Mouse (Mus musculus) right cerebral cortex, postnatal 25 days (tissue): Measurements from ENCODE around the gene Lrig1.

ENCODE experiments used
- DNase-seq: peaks from one replicate; pipeline ENCODE4 v3.0.0; 2022

The Lrig1 gene

DNA sequence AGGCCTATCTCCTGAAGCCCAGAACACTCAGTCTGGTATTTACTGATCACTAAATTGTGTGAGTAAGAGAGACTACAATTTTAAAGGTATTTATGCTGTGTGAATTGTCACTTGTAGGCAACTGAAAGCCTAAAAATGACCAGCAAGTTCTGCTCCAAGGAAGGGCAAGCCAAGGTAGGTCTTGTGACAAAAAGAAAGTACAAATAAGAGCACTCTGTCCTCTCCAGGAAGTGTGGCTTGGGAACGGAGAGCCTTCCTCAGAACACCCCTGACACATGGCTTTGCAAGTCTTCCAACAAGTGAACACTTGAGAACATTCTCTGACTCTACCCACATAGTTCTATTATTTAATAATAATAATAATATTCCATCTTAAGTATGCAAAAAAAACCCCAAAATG lies 2.5 kb downstream of the Lrig1 start:
- DNase-seq: no peak

DNA sequence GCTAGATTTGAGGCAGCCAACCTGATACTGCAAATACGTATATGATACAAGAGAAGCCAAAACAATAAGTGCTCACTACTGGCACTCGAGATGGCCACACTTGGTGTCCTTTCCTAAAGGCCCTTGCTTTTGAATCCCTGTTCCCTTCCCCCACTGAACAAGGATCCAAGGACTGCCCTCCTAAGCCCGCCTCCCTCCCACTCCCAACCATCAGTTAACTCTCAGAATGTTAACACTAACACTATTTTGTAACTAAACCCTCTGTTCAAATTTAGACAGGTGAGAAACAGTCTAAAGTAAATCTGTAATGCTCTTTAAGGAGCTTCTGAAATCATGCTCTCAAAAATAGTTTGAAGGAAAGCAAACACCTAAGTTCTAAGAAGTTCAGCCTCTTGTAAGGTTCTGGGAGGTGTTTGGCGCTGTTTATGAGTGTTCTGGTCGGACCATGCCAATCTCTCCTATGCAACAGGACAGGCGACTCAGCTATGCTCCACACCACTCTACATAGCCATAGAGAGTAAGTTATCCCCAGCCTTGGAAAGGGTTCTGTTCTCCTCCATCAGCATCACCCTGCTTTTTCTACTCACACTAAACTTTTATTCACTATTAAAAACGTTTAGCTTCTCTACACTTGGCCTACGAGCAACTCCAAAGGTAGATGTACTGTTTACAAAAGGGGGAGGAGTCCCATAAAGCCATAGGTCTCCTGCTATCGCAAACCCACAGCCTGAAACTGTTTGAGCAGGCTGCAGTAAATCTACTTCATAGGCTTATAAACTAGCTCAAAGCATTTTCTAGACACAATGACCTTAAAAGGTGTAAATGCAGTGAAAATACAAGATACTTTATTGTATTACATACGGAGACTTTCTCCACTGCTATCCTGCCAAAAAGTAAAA lies 3.5 kb downstream of the Lrig1 start:
- no peak for DNase-seq

GRCm38 (mm10) chr6:94695121-94695930 lies 4.6 kb downstream of the Lrig1 start:
- no peak for DNase-seq

- no peak for DNase-seq
These were observed 5.5 kb downstream of the Lrig1 start for GRCm38 (mm10) chr6:94694481-94694880.

- DNase-seq: no peak
These were observed 6.9 kb downstream of the Lrig1 start for GRCm38 (mm10) chr6:94693091-94693490.

- DNase-seq: no peak
These were observed 8.0 kb downstream of the Lrig1 start for GRCm38 (mm10) chr6:94692003-94692402.

GRCm38 (mm10) chr6:94690247-94690646 lies 9.7 kb downstream of the Lrig1 start:
- no peak for DNase-seq

- DNase-seq: no peak
These were observed 11.2 kb downstream of the Lrig1 start for GRCm38 (mm10) chr6:94688722-94689121.

DNA sequence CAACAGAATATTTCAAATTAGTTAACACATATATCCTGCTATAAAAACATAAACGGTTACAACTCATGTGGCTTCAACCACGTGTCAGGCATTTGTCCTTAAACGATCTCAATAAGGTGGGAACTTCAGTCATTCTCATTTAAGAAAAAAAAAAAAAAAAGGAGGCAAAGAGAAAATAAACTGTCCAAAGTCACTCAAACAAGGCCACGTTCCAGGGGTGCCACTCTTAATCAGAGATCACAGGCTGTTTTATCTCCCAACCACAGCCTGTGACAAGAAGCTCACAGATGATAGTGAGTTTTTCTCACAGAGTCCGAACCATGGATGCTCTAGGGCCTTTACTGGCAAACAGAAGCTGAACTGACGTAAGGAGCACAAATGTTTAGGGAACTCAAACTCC lies 13.9 kb downstream of the Lrig1 start:
- DNase-seq: no peak

- no peak for DNase-seq
These were observed 14.3 kb downstream of the Lrig1 start for GRCm38 (mm10) chr6:94685611-94686010.

DNA sequence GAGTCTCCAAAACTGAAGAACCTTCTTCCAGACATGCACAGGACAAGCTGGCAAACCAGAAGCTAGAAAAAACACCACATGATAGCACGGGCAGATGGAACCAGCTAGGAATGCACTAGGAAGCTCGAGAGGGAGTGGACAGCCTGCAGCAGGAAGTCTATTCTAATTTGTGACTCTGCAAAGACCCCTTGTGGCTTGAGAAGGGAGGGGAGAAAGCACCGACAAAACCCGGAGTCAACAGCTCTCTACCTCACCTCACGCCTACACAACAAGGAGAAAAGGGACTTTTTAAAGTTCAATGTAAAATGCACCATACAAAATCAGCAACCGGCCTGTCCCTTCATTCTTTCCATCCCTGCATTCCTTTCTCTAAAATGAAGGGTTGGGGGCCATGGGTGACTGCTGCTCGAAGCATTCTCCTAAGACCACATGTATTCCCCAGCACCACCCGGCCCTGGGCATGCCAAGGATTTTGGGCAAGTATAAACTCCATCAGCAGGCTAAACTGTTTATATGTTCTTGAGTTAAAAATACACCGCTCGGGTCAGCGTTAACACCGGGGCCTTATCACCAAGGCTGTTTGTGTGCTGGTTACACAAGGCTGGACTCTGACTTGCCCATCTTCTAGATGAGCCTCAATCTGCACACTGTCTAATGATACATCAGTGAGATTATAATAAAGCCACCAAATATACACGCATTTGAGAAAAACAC lies 15.0 kb downstream of the Lrig1 start:
- no peak for DNase-seq

- no peak for DNase-seq
These were observed 16.3 kb downstream of the Lrig1 start for GRCm38 (mm10) chr6:94683701-94684100.

- no peak for DNase-seq
These were observed 17.7 kb downstream of the Lrig1 start for GRCm38 (mm10) chr6:94682270-94682618.

DNA sequence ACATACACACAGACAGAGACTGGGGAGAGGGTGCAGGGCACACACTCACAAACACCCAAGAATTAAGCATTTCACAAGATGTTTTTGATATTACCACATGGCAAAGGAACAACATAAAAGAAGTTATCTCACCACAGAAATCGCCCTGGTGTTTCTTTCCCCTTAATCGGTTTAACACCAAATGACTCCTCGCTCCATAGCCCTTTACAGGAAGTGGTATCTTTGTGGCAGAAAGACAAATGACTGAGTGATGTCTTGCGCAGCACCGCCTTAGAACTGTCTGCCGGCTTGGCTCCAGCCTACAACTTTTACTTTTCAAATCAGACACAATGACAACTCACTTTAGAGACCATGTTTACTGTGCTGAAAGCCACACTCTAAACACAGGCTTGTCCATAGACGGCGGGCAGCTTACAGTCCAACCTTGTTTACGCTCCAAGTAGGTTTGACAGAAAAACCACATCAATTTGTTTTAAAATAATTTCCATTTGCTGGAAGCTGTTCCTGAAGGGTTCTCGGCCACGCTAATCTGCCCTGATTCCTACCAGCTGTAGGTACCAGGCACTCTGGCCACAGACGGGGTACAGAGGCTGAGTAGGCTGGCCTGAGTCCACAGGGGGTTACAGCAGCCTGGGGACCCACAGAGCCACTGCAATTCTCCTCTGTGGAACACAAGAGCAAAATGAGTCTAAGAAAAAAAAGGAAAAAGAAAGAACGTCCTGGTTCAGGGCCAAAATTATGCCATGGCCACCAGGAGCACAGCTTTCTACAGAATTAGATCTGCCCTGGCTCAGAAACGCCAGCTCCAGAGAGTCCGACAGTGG lies 18.3 kb downstream of the Lrig1 start:
- no peak for DNase-seq

DNA sequence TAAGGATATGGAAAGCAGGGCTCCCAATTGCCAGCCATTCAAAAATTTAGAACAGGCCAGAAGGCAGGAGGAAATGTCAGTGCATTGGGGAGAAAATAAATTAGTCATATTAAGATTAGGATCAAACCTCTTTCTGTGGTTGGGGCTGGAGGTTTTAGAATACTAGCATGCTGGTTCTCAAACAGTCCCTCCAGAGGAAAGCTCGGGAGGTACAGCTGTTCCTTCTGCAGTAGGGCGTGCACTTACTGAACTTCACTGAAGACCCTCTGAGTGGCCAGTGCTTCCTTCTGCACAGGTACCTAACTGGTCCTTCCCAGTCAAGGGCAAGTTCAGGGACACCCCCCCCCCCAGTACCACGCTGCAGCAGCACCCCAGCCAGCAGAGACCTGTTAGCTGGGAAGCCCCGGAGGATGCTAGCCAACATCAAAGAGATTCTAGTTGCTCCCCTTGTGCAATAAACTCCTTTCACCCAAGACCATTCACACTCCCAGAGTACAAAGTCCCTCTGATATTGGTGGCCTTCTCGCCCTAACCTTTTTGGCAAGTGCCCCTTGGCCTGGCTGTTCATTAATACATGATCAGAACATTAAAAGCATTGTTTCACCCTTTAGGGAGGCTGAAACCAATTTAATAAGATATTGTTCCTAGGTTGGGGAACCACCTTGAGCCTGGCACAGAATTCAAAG lies 19.1 kb downstream of the Lrig1 start:
- no peak for DNase-seq

DNA sequence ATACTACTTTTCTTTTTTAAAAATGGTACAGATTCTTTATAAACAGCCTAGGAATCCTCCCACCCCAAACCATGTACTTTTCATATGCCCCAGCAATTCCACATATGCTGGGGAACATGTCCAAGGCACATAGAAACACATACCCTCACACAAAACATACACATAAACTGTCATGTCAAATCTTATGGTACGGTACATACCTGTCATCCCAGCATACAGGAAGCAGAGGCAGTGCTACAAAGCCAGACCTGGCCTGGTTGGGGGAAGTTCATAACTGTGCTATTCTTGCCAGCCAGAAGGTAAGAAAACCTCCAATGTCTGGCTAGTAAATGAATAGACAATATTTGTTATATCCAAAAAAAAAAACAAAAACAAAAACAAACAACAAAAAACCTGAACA lies 20.7 kb downstream of the Lrig1 start:
- DNase-seq: no peak

DNA sequence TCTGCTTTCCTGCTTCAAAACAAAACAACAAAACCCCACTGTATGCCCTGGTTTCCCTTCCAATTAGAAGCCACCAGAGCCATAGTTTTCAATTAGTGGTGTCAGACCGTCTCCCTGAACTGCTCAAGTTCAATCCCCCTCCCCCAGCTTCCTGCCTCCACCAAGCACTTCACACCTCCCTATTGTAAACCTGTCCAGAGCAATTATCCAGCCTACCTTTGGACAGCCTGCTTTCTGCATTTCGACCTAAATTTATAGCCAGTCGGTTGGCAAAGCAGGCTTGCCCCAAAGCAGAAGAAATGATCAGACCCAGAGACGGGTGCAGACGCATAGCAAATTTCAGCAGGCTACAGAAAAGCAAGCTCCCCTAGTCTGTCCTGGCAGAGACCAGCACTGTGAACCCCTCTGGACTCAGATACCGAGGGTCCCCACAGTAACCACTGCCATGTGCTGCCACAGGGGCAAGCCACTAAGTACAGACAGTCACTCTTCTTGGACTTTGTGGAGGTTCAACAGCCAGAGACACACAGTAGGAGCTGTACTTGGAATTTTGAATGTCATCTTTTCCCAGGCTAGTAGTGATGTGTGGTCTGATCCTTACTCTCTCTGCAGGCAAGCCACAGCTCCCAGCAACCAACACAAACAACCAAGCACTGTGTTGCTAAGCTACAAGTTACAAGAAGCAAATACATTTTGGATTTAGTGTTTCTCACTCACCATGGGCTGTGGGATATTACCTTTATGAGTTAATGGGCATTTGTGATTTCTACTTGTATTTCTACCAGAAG lies 21.4 kb downstream of the Lrig1 start:
- no peak for DNase-seq

DNA sequence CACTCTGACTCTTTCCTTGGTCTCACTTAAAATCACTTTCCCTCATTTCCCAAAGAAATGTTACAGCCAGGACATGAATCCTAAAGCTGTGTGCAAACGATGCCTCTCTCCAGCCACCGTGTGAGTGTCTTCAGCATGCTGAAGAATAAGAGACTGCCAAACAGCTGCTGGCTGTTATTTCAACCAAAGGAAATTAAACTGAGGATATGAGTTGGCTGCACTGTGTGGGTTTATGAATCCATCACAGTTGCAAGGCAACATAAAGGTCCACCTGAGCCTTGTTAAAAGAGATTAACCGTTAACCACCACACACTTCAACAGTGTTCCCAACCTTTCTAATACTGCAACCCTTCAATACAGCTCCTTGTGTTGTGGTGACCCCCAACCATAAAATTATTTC lies 22.5 kb downstream of the Lrig1 start:
- no peak for DNase-seq

DNA sequence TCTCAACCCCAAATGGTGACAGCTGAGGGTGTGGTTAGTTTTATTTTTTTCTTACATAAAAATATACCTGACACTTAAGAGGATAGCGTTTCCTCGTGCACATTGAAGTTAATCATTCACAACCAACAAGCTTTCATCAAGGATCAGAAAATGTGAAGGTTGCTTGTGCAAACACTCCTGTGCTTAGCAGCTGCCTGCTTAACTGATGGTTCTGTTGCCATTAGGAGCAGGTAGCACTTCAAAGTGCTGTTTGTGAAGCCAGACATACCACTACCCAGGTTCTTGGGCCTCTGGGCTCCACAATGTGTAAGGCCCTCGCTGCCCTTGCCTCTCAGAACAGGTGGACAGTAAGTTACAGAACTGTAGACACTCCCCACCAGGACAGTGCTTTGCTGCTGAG lies 23.1 kb downstream of the Lrig1 start:
- DNase-seq: no peak

GRCm38 (mm10) chr6:94676300-94676699 lies 23.7 kb downstream of the Lrig1 start:
- DNase-seq: no peak

DNA sequence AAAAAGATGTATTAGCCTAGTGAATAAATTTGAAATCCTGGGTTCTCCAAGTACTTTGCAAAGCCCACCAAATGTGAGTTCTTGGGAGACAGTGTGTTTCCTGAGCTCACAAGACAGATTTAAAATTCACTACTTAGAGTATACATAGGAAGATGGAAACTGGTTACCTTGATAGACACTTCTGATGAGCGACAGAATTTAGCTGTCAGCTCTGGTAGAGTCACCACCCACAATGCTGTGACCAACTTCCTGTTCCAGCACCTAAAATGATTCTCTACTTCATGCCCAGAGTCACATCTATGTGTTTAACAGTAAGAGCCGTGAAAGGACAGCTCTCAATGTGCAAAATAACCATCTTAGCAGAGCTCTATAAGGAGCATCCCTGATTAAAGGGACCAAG lies 27.5 kb downstream of the Lrig1 start:
- DNase-seq: no peak
